Mouse (Mus musculus): Measurements from ENCODE around the gene Dlg1. TPM values are rescaled to one million over a fixed set of nuclear protein-coding genes. Genes with fewer than 3 reads are reported as not detected.

Gene Dlg1
- total RNA-seq, 2 experiments from 2014 or later = 36.9 to 45.6 TPM

DNA sequence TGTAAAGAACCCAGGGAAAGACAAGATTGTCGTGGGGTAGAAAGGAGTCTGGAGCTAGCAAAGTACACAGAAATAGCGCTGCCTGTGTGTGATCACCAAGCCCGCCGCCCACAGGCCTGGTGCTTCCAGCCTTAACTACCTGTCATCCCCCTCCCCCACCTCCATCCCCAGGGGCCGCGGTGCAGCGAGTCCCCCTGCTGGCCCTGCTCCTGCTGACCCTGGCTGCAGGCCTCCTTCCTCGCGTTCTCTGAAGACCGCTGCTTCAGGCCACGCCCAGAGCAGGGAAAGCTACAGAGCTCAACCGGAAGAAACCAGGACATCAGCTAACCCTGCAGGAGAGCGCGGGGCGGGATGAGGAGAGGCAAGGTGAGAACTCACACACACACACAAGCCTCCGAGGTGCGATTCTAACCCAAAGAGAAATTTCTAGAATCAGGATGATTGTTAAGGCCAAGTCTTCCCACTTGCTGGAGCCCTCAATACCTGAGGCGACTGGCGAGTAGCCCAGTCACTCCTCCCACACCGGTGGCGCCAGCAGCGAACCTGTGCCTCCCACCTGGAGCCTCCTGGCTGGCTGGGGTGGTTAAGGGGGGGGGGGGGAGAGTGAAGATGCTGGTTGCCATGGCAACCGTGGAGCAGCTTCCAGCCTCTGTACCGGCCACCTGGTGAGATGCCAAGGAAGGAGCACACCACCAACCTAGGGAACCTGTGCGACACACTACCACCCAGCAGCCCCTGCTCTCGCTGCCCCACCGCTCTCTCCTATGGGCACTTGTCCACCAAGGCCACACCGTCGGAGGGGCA is 233.9 kb downstream of the Dlg1 start:
- ATAC-seq (replicated peaks; ENCODE audit: poor library complexity, severe bottlenecking) = peak; percentile 52

DNA sequence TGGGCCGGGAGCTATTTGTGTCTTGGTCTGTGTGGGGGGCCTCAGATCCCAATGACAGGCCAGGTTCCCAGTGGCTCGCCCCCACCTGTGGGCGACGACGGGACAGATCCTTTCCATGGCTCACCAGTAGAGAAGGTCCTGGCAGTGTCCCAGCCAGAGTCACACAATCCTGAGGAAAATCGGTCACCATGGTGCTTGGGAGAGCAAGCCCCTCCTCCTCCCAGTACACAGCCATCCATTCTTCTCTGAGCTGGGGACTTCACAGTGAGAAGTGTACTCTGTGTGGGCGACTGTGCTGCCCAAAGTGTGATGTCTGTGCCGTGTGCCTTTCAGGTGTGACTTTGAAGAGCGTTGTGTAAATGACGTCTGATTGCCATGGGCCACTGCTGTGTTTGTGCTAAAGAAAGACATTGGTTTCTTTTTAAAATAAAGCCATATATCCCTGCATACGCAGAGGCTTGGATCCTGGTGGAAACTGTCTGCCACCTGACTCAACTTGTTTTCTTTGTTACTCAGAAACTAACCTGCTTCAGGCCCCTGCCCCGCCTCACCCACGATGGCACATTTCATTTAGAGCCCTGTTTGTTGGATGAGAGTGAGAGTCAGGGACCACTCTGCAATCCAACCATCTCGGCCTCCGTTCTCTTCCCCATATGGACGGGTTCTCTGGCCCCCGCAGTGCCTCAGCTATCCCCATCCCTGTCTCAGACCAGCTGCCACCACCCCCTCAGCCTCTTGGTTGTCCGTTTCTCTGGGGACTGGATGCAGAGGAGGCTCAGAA is 235.5 kb downstream of the Dlg1 start:
- ATAC-seq (replicated peaks; ENCODE audit: poor library complexity, severe bottlenecking) = no peak

DNA sequence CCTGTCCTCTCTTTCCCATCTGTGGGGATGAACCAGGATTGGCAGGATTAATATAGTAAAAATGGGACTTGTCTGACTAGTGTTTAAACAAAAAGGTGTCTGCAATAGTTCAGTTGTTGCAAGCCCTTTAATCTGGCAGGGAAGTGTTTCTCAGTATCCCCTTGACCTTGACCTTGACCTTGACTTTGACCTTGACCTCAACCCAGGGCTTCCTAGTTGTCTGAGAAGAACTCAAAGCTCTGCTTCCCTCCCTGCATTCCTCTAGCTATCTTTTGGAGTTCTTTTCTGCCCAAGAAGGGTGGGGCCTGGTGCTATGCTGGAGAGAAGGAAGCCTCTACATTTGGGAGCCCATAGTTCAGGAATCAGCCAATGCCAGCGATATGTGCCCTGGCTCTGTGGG is 238.6 kb downstream of the Dlg1 start:
- ATAC-seq (replicated peaks; ENCODE audit: poor library complexity, severe bottlenecking) = no peak

DNA sequence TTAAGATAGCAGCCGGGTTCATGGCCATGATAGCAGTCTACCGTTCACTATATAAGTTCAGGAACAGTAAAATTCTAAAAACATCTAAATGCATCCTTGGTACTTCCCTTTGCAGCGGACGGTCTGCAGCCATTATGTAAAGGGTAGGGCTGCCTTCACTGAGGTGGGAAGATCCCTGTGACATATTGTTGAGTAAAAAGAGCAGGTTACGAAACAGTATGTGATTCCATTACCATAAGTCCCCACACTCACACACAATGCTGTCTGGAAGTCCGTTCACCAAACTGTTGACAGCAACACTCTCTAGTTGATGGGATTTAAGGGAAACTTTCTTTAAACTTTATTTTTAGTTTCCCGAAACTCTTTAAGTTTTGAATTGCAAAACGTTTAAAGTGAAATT is 240.0 kb downstream of the Dlg1 start:
- ATAC-seq (replicated peaks; ENCODE audit: poor library complexity, severe bottlenecking) = no peak

DNA sequence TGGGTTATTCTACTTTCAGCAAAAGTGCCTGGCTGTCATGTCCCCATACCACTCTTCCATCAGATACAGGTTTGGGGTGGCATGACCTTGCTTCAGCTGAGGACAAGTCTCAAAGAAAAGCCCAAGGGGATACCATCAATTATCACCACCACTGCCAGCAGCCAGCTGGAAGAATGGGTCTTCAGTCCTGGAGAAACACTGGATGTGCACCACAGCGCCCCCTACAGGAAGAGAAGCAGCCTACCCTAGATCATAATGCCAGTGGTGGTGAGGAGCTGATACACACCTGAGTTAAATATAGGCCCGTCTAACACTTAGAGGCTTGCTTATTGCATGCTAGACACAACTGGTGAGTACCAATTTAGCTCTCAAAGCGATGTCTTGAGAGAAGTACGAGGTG is 242.1 kb downstream of the Dlg1 start:
- no peak for ATAC-seq (replicated peaks; ENCODE audit: poor library complexity, severe bottlenecking)

DNA sequence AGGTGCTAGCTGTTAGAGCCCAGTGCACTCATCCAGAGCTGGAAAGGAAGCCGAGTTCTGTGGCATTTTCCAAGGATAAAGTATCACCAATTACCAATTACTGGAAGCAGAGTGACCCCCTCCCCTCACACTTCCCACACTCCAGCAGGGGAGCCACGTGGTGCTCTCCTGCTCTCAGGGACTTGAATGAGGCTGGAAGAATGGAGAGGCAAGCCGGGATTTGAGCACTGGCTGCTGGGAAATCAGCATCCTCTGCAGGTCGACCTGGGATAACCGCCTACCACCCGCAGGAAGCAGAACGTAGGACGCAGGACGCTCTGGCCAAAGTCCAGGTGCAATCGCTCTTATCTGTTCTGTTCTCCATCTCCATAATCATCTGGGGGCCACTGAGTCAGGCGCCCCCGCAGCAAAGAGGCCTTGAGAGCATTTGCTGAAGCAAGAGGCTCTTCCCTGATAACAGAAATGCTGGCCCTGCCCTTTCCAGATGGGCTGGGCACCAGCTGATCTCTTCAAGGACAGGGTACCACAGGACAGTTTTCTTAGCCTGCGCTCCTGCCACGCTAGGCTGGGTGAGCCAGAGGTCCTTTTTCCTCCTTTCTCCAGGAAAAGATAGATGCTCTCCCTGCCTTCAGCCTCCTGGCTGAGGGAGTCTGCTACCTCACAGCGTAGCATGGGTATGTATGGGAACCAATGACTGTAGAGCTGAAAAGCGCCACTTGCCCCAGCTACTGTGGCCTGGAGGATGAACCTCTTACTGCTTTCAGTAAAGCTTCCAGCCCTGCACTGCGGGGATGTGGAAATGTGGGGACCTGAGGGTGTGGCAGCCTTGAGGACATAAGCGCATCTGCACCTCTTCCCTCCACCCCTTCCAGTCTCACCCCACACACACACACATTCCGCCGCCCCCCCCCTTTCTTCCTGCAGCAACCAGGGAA is 242.9 kb downstream of the Dlg1 start:
- ATAC-seq (replicated peaks; ENCODE audit: poor library complexity, severe bottlenecking) = 0 out of 2 replicates have a peak, but pooled peaks have one; percentile 41

DNA sequence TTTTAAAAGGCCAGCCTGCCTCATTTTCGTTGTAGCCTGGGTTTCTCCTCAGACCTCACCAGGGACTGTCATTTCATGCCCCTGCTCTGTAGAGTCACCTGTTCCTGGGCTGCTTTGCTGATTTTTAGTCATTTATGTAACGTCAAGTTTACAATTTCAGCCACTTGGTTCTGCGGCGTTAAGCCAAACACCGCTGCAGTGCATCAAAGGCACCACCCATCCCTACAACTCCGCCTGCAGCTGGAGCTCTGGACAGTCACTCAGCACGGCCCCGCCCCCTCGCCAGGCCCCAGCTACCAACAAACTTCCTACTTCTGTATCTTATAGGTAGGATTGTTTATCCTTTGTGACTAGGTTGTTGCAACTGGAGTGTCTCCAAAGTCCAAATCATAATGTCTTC is 243.7 kb downstream of the Dlg1 start:
- ATAC-seq (replicated peaks; ENCODE audit: poor library complexity, severe bottlenecking) = peak; percentile 71

DNA sequence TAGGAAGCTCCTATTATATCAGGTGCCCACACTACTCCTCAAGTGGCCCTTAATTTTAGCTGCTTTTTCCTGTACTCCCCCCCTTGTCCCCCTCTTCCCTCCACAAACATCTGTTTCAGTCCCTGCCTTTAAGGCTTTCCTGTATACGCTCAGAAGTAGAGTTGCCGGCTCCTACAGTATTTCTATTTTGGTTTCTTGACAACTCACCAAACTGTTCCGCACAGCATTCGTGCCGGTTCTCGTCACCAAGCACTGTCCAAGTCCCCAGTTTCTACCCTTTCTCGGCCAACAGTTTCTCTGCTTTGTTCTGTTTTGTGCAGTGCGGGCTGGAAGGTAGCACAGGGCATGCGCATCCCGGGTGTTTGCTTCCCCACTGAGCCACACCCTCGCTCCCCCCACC is 245.7 kb downstream of the Dlg1 start:
- ATAC-seq (replicated peaks; ENCODE audit: poor library complexity, severe bottlenecking) = no peak

DNA sequence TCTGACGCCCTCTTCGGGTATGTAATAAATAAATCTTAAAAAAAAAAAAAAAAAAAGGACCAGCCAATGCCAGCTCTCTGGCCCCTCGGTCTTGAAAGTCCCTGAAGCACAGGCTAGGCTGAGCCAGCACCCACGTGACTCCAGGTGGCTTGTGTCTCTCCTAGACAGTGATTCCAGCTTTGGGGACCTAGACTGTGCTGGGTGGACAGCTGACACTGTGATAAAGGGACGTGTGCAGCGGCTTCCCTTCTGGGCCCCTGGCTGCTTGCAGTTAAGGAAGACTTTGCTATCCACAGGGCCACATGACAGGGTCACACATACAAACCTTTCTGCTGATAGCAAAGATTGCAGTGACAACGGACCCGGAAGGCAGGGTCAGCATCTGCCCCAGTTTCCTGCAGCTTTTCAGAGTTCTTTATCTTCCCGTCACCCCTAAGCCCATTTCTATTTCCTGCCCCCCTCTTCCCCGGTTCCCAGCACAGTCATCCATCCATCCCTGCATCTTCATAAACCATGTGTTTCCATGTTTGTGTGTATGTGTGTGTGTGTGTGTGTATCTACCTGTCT is 247.1 kb downstream of the Dlg1 start:
- ATAC-seq (replicated peaks; ENCODE audit: poor library complexity, severe bottlenecking) = no peak

DNA sequence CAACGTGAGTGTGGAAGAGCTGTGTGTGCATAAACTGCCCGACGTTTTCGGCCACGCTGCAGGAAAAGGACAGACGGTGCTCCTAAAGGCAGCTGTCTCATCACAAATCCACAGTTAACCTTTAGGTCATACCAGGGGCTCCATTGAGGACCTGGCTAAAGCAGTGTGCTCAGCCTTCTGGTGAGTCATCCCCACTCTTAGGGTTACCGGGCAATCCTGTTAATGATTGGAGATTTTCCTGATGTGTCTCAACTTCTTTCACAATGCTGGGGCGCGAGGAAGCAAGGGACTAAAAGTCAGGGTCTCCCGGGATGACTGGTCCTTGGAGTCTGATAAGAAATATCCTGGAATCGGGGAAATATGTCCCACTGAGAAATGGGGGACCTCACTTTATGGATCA is 254.5 kb downstream of the Dlg1 start:
- ATAC-seq (replicated peaks; ENCODE audit: poor library complexity, severe bottlenecking) = no peak

DNA sequence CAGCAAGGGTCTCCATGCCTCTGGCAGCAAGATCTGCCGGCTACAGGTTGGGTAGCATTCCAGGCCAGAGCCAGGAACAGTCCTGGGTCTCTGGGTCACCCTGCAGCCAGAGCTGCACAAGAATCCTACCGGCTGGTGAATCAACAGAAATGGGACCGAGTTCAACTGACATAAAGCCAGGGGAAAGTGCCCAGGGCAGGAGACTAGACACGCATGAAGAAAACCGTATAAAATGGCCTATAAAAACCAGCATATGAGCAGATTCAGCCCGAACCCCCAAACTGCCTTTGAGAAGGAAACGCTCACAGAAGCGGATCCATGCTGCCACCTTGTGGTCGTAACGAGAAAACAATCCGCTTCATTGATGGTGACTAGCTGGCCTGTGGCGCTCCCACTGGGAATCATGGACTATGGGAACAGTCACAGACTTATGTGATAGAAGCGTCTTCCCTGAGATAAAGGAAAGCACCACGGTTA is 255.0 kb downstream of the Dlg1 start:
- peak; percentile 77 for ATAC-seq (replicated peaks; ENCODE audit: poor library complexity, severe bottlenecking)

DNA sequence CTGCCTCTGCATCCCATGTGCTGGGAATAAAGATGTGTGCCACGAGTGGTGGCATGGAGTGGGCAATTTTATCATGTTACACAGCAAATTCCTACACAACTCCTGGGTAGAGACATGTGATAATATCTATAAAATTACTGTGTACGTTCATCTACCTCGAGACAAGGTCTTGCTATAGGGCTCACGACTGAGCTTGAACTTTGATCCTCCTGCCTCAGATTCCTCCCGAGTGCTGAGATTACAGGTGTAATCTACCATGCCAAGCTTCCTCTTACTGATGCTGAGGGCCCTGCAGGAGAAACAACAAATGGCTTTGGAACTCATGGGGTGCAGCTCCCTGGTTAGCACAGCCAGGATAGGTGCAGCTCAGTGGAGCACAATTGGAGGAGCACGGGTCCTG is 261.1 kb downstream of the Dlg1 start:
- ATAC-seq (replicated peaks; ENCODE audit: poor library complexity, severe bottlenecking) = no peak

Other genes starting within 250 kb of the Dlg1 start
- gene Bdh1, start 241.2 kb upstream of the Dlg1 start, total RNA-seq (2014; fragmentation: Nextera tagmentation) = 0.34 and 0.56 TPM in 2 replicates
- gene Bdh1, start 241.2 kb upstream of the Dlg1 start, total RNA-seq (2017) = 0.78 and 2.9 TPM in 2 replicates
- gene Meltf, start 215.4 kb downstream of the Dlg1 start, total RNA-seq (2014; fragmentation: Nextera tagmentation) = 0.17 TPM in 1 of 2 replicates, not detected in the other
- gene Meltf, start 215.4 kb downstream of the Dlg1 start, total RNA-seq (2017) = not detected in 2 replicates

All from granulocyte monocyte progenitor cell, adult 5-6 weeks (primary cell).